Mouse (Mus musculus) limb, embryonic 13.5 days (tissue): ENCODE results near the gene Acaca. TPM values are rescaled to one million over a fixed set of nuclear protein-coding genes. Genes with fewer than 3 reads are reported as not detected.

Source experiments
- ATAC-seq: fragments of 200-750 bp; cut with Nextera tagmentation; 2 replicates; pipeline ENCODE4 v1.8.0; 2017; ENCODE audit warnings: low read depth, moderate number of reproducible peaks, moderate TSS enrichment; ENCODE audit not compliant: low FRiP score
- H3K27ac ChIP-seq: fragments of 300-500 bp; sonication (generic); 2 replicates; pipeline ENCODE4 v1.5.1; 2015; ENCODE audit warnings: inconsistent platforms, mild to moderate bottlenecking, moderate library complexity
- H3K27me3 ChIP-seq: fragments of 300-500 bp; sonication (generic); 2 replicates; pipeline ENCODE4 v1.6.1; 2015; ENCODE audit warnings: mild to moderate bottlenecking, inconsistent platforms
- H3K36me3 ChIP-seq: fragments of 300-500 bp; sonication (generic); 2 replicates; pipeline ENCODE4 v1.6.1; 2015; ENCODE audit warnings: inconsistent platforms, mild to moderate bottlenecking, moderate library complexity
- H3K4me1 ChIP-seq: fragments of 300-500 bp; sonication (generic); 2 replicates; pipeline ENCODE4 v1.6.1; 2015; ENCODE audit warnings: inconsistent platforms
- H3K4me2 ChIP-seq: fragments of 300-500 bp; sonication (generic); replicated peaks from 2 replicates; pipeline ENCODE4 v1.6.1; 2015; ENCODE audit warnings: inconsistent platforms, mild to moderate bottlenecking, moderate library complexity
- H3K4me3 ChIP-seq: fragments of 300-500 bp; sonication (generic); 2 replicates; pipeline ENCODE4 v1.5.1; 2015; ENCODE audit warnings: moderate library complexity, mild to moderate bottlenecking, inconsistent platforms
- H3K9ac ChIP-seq: fragments of 300-500 bp; sonication (generic); 2 replicates; pipeline ENCODE4 v1.6.1; 2015; ENCODE audit warnings: mild to moderate bottlenecking, inconsistent platforms
- H3K9me3 ChIP-seq: fragments of 300-500 bp; sonication (generic); 2 replicates; pipeline ENCODE4 v1.6.1; 2016; ENCODE audit warnings: inconsistent platforms
- WGBS: fragments of 180-500 bp; shearing (Covaris S2); methylation state at CpG from one replicate; pipeline ENCODE4 v1.1.7; 2015; 5-methylcytosine and 5-hydroxymethylcytosine counted together
- polyA plus RNA-seq: library from polyadenylated mRNA; unstranded; fragments of >200 nt; fragmentation: Nextera tagmentation; extraction: Ambion mirVana; gene quantifications from 2 replicates; pipeline ENCODE4 v1.2.1, GENCODE M21; 2015

Acaca gene
- polyA plus RNA-seq, 1 experiment from 2014 or later = 18.1 TPM

- no peak overlapping the region for H3K9ac ChIP-seq
- 61% methylated on average over 13 of the region's 13 CpGs for WGBS
- H3K4me1 ChIP-seq = peaks cover 43% of the 10 kb centered on the region
- H3K27ac ChIP-seq = no peak overlapping the region
- no peaks in the 10 kb centered on the region for H3K27me3 ChIP-seq
- ATAC-seq = no peak
- no peak overlapping the region for H3K4me3 ChIP-seq
- peaks cover 3% of the 10 kb centered on the region; the same call in 1 of the 2 replicates for H3K36me3 ChIP-seq
- no peak overlapping the region for H3K4me2 ChIP-seq
- no peaks in the 10 kb centered on the region for H3K9me3 ChIP-seq
These were observed 296.5 kb downstream of the Acaca start for GRCm38 (mm10) chr11:84425736-84426632.

GRCm38 (mm10) chr11:84426633-84426998 is 297.1 kb downstream of the Acaca start:
- H3K27ac ChIP-seq = no peak overlapping the region
- no peak overlapping the region for H3K9ac ChIP-seq
- ATAC-seq = no peak
- 87% methylated on average over 5 of the region's 5 CpGs for WGBS
- no peaks in the 10 kb centered on the region for H3K27me3 ChIP-seq
- no peak overlapping the region for H3K4me3 ChIP-seq
- H3K4me2 ChIP-seq = no peak overlapping the region
- H3K4me1 ChIP-seq = peaks cover 36% of the 10 kb centered on the region
- H3K9me3 ChIP-seq = no peaks in the 10 kb centered on the region
- H3K36me3 ChIP-seq = peaks cover 3% of the 10 kb centered on the region; the same call in 1 of the 2 replicates

- Histone ChIP-seq H3K9ac (no peak overlapping the region), H3K27ac (no peak overlapping the region), H3K9me3 (no peaks in the 10 kb centered on the region), H3K27me3 (no peaks in the 10 kb centered on the region), H3K4me3 (no peak overlapping the region), H3K4me2 (no peak overlapping the region), H3K36me3 (0 out of 2 replicates have a peak, but pooled peaks cover 3% of the 10 kb centered on the region), H3K4me1 (peaks cover 13% of the 10 kb centered on the region)
- ATAC-seq = no peak
- 45% methylated on average over 1 of the region's 1 CpGs for WGBS
These were observed 300.1 kb downstream of the Acaca start for GRCm38 (mm10) chr11:84429581-84429980.

- Histone ChIP-seq H3K4me3 (no peak overlapping the region), H3K36me3 (peaks cover 3% of the 10 kb centered on the region; the same call in 1 of the 2 replicates), H3K4me2 (no peak overlapping the region), H3K27ac (no peak overlapping the region), H3K27me3 (no peaks in the 10 kb centered on the region), H3K9ac (no peak overlapping the region), H3K9me3 (no peaks in the 10 kb centered on the region), H3K4me1 (peaks cover 9% of the 10 kb centered on the region)
- WGBS = 76% methylated on average over 4 of the region's 4 CpGs
- no peak for ATAC-seq
These were observed 300.9 kb downstream of the Acaca start for GRCm38 (mm10) chr11:84430336-84430735.

GRCm38 (mm10) chr11:84434879-84435278 is 305.4 kb downstream of the Acaca start:
- peaks cover 7% of the 10 kb centered on the region; the same call in 1 of the 2 replicates for H3K36me3 ChIP-seq
- no peak overlapping the region for H3K27ac ChIP-seq
- no peaks in the 10 kb centered on the region for H3K4me1 ChIP-seq
- no peak for ATAC-seq
- 66% methylated on average over 6 of the region's 6 CpGs for WGBS
- H3K27me3 ChIP-seq = no peaks in the 10 kb centered on the region
- H3K4me3 ChIP-seq = no peak overlapping the region
- no peak overlapping the region for H3K4me2 ChIP-seq
- H3K9ac ChIP-seq = no peak overlapping the region
- no peaks in the 10 kb centered on the region for H3K9me3 ChIP-seq

GRCm38 (mm10) chr11:84440402-84440801 is 310.9 kb downstream of the Acaca start:
- H3K9me3 ChIP-seq = no peaks in the 10 kb centered on the region
- H3K27me3 ChIP-seq = no peaks in the 10 kb centered on the region
- no peak for ATAC-seq
- H3K4me3 ChIP-seq = no peak overlapping the region
- no peak overlapping the region for H3K4me2 ChIP-seq
- peaks cover 16% of the 10 kb centered on the region for H3K36me3 ChIP-seq
- no peak overlapping the region for H3K9ac ChIP-seq
- H3K27ac ChIP-seq = no peak overlapping the region
- WGBS = 86% methylated on average over 3 of the region's 3 CpGs
- no peaks in the 10 kb centered on the region for H3K4me1 ChIP-seq

- no peaks in the 10 kb centered on the region for H3K4me1 ChIP-seq
- H3K27me3 ChIP-seq = no peaks in the 10 kb centered on the region
- H3K9ac ChIP-seq = no peak overlapping the region
- 79% methylated on average over 4 of the region's 4 CpGs for WGBS
- no peaks in the 10 kb centered on the region for H3K9me3 ChIP-seq
- no peak overlapping the region for H3K27ac ChIP-seq
- no peak overlapping the region for H3K4me2 ChIP-seq
- ATAC-seq = no peak
- H3K4me3 ChIP-seq = no peak overlapping the region
- H3K36me3 ChIP-seq = peaks cover 15% of the 10 kb centered on the region
These were observed 313.3 kb downstream of the Acaca start for GRCm38 (mm10) chr11:84442554-84443331.

Other genes with a start within 250 kb of the Acaca start
- gene Ddx52, start 187.6 kb upstream of the Acaca start, polyA plus RNA-seq = 40.9 and 41.1 TPM in 2 replicates
- 7.9 and 8.8 TPM in 2 replicates for gene Synrg, start 165.2 kb upstream of the Acaca start, polyA plus RNA-seq
- gene Dusp14, start 60.4 kb upstream of the Acaca start, polyA plus RNA-seq = 16.0 and 16.8 TPM in 2 replicates
- gene Tada2a, start 72 bp upstream of the Acaca start, polyA plus RNA-seq = 46.3 and 47.3 TPM in 2 replicates
- not detected in 2 replicates for gene Gm11437, start 37.8 kb downstream of the Acaca start, polyA plus RNA-seq